Mouse (Mus musculus) kidney, adult 10 weeks (tissue): Measurements from ENCODE around the gene Ncf4. TPM values are rescaled to one million over a fixed set of nuclear protein-coding genes. Genes with fewer than 3 reads are reported as not detected.

Experiments used
- polyA plus RNA-seq: library from polyadenylated mRNA; stranded (reverse); fragments of 350-450 nt; fragmentation: Illumina TruSeq; extraction: RNeasy Lipid Tissue Mini Kit (QIAGEN cat#74804); gene quantifications from one replicate; pipeline ENCODE4 v1.2.3, GENCODE M21; 2014; ENCODE audit warnings: low read depth, low replicate concordance

Ncf4 gene
- polyA plus RNA-seq = not detected

GRCm38 (mm10) chr15:78244695-78245492 is at the start of gene Ncf4:
Gene Ncf4 (plus strand): TSS chr15:78244801.

GRCm38 (mm10) chr15:78206312-78206711 is 38.3 kb upstream of the Ncf4 start, which contains the start of gene Pvalb:
Gene Pvalb (minus strand): TSS chr15:78206400.

GRCm38 (mm10) chr15:78305341-78305933 is 60.8 kb downstream of the Ncf4 start, which contains the start of gene Csf2rb2:
Gene Csf2rb2 (minus strand): TSS chr15:78305721.

Other genes with a start within 250 kb of the Ncf4 start
- gene Cacng2, start 124.8 kb upstream of the Ncf4 start, polyA plus RNA-seq = not detected
- 5.6 TPM for gene Ift27, start 70.7 kb upstream of the Ncf4 start, polyA plus RNA-seq
- gene Pvalb, start 38.4 kb upstream of the Ncf4 start, polyA plus RNA-seq = 11.3 TPM
- gene Csf2rb2, start 60.9 kb downstream of the Ncf4 start, polyA plus RNA-seq = 0.69 TPM
- gene Csf2rb, start 81.0 kb downstream of the Ncf4 start, polyA plus RNA-seq = 0.69 TPM
- gene Tex33, start 151.1 kb downstream of the Ncf4 start, polyA plus RNA-seq = not detected
- 1.7 TPM for gene Tst, start 161.1 kb downstream of the Ncf4 start, polyA plus RNA-seq
- gene Mpst, start 161.6 kb downstream of the Ncf4 start, polyA plus RNA-seq = 3.1 TPM
- 5.6 TPM for gene Kctd17, start 183.8 kb downstream of the Ncf4 start, polyA plus RNA-seq
- not detected for gene Tmprss6, start 223.8 kb downstream of the Ncf4 start, polyA plus RNA-seq